ENCODE assay signal across 24 mouse cellular contexts in the genomic region with DNA sequence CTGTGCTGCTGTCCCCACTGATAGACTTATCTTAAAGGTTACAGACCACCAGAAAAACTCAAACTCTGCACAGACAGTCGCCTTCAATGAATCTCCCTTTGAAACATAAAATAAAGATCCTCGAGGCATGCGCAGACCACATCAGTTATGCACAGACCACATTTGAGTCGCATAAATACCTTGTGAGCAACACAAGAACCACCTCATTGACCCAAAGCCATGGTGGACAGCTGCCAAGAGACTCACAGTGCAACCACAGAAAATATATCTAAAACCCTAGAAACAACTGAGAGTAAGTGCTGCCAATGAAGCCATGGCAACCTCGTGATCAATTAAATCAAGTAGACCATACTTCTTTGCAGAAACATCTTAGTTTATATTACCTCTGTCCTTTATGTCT.
DNase-seq lines count a peak whose midpoint lies in the region; ATAC-seq and TF ChIP-seq lines count a peak whose summit lies in the region.
"Had no signal": no experiment of that assay in that cellular context is flagged by ENCODE, and none has a peak within 500 bp of the region (broad histone marks: within the 10 kb centered on the region; RNA-seq: fewer than 3 reads in every experiment).

No protein-coding gene starts in this region.

- POLR2A ChIA-PET in Patski (lab: Charles Lee), result no interaction called here

- in situ Hi-C loops in Patski (cut with MboI; ENCODE audit: low pct_unique_long_range_greater_than_20kb), result no loop called here

- no peaks in the 10 kb centered on the region for H3K9me3 ChIP-seq in embryonic facial prominence, embryonic 15.5 days (replicated peaks)
- no peaks in the 10 kb centered on the region for H3K9me3 ChIP-seq in hindbrain, embryonic 13.5 days
- H3K9me3 ChIP-seq: forebrain, embryonic 15.5 days; heart, embryonic 15.5 days; hindbrain, embryonic 15.5 days; liver, embryonic 13.5 days; megakaryocyte, embryonic 14.5 days; midbrain, embryonic 15.5 days; neural tube, embryonic 13.5 days had no signal

- peak; percentile 15 for DNase-seq in kidney, postnatal 10 days
- DNase-seq in kidney, adult 18-20 months, result no peak
- no peak for DNase-seq in Patski (ENCODE audit: low read depth, low spot score)
- peak; percentile 27 for DNase-seq in mesoderm, embryonic 11.5 days (ENCODE audit: low read depth, low spot score)
- DNase-seq in thymus, postnatal 10 days (ENCODE audit: low spot score in 2 of 2), result no peak
- DNase-seq: adrenal gland, postnatal 25 days; cerebellum, adult 8-10 months; cerebellum, postnatal 36 days; heart, postnatal 36 days; layer of hippocampus, adult 9-11 months; liver, embryonic 13.5 days; lung, adult 2 months; right cerebral cortex, postnatal 4 days; thymus, postnatal 25 days had no signal

- 54% methylated on average over 5 of the region's 5 CpGs for WGBS in embryonic facial prominence, embryonic 15.5 days
- WGBS in hindbrain, embryonic 13.5 days, result 75% methylated on average over 5 of the region's 5 CpGs

- peak; percentile 44 for ATAC-seq in Patski
- peak; percentile 63; the same call in 1 of the 2 replicates for ATAC-seq in embryonic facial prominence, embryonic 15.5 days (ENCODE audit: insufficient number of reproducible peaks, low FRiP score, low TSS enrichment, low read depth)
- no peak for ATAC-seq in hindbrain, embryonic 13.5 days (ENCODE audit: low FRiP score)
- ATAC-seq: forebrain, embryonic 15.5 days; midbrain, embryonic 15.5 days had no signal

- no peak overlapping the region for H3K4me3 ChIP-seq in embryonic facial prominence, embryonic 15.5 days (replicated peaks)
- no peak overlapping the region for H3K4me3 ChIP-seq in hindbrain, embryonic 13.5 days
- H3K4me3 ChIP-seq: erythroblast, embryonic 14.5 days; forebrain, embryonic 15.5 days; heart, embryonic 15.5 days; hindbrain, embryonic 15.5 days; liver, embryonic 13.5 days; megakaryocyte, embryonic 14.5 days; midbrain, embryonic 15.5 days; myocyte; neural tube, embryonic 13.5 days had no signal

- H3K9ac ChIP-seq in embryonic facial prominence, embryonic 15.5 days, result no peak overlapping the region
- no peak overlapping the region for H3K9ac ChIP-seq in hindbrain, embryonic 13.5 days
- H3K9ac ChIP-seq: forebrain, embryonic 15.5 days; heart, embryonic 15.5 days; hindbrain, embryonic 15.5 days; liver, embryonic 13.5 days; midbrain, embryonic 15.5 days; neural tube, embryonic 13.5 days had no signal

- TF ChIP-seq CTCF in Patski (IDR thresholded peaks at IDR 0.05), result no peak

- CTCF ChIA-PET in Patski (lab: Charles Lee), result no interaction called here

- H3K36me3 ChIP-seq in embryonic facial prominence, embryonic 15.5 days, result no peaks in the 10 kb centered on the region
- no peaks in the 10 kb centered on the region for H3K36me3 ChIP-seq in hindbrain, embryonic 13.5 days
- H3K36me3 ChIP-seq: forebrain, embryonic 15.5 days; heart, embryonic 15.5 days; hindbrain, embryonic 15.5 days; liver, embryonic 13.5 days; midbrain, embryonic 15.5 days; neural tube, embryonic 13.5 days had no signal

- peaks cover 5% of the 10 kb centered on the region; the same call in 1 of the 2 replicates for H3K4me1 ChIP-seq in embryonic facial prominence, embryonic 15.5 days
- no peaks in the 10 kb centered on the region for H3K4me1 ChIP-seq in hindbrain, embryonic 13.5 days (replicated peaks)
- H3K4me1 ChIP-seq: heart, embryonic 15.5 days; hindbrain, embryonic 15.5 days; liver, embryonic 13.5 days; megakaryocyte, embryonic 14.5 days; midbrain, embryonic 15.5 days had no signal

- H3K4me2 ChIP-seq in embryonic facial prominence, embryonic 15.5 days (replicated peaks), result no peak overlapping the region
- H3K4me2 ChIP-seq in hindbrain, embryonic 13.5 days, result no peak overlapping the region
- H3K4me2 ChIP-seq: forebrain, embryonic 15.5 days; heart, embryonic 15.5 days; hindbrain, embryonic 15.5 days; liver, embryonic 13.5 days; midbrain, embryonic 15.5 days; neural tube, embryonic 13.5 days had no signal

- peak overlapping the region; percentile 39; the same call in 1 of the 2 replicates for H3K27ac ChIP-seq in embryonic facial prominence, embryonic 15.5 days (replicated peaks)
- no peak overlapping the region for H3K27ac ChIP-seq in hindbrain, embryonic 13.5 days
- H3K27ac ChIP-seq: forebrain, embryonic 15.5 days; heart, embryonic 15.5 days; hindbrain, embryonic 15.5 days; liver, embryonic 13.5 days; midbrain, embryonic 15.5 days; neural tube, embryonic 13.5 days had no signal

- no peaks in the 10 kb centered on the region for H3K27me3 ChIP-seq in Patski
- H3K27me3 ChIP-seq in embryonic facial prominence, embryonic 15.5 days, result no peaks in the 10 kb centered on the region
- H3K27me3 ChIP-seq in hindbrain, embryonic 13.5 days, result no peaks in the 10 kb centered on the region
- H3K27me3 ChIP-seq: forebrain, embryonic 15.5 days; heart, embryonic 15.5 days; hindbrain, embryonic 15.5 days; liver, embryonic 13.5 days; megakaryocyte, embryonic 14.5 days; midbrain, embryonic 15.5 days; neural tube, embryonic 13.5 days had no signal

Comparison
In these comparisons a context has a peak if more than half of its experiments do, and no peak if none do; other contexts are left out.
1. DNase-seq: peak in kidney, postnatal 10 days (single experiment) and mesoderm, embryonic 11.5 days (single experiment); none in kidney, adult 18-20 months (single experiment), Patski (single experiment) and thymus, postnatal 10 days (0 of 2).